Mouse (Mus musculus) adrenal gland, adult 2 months (tissue): ENCODE measurements around the gene Olfr412. TPM values are rescaled to one million over a fixed set of nuclear protein-coding genes. Genes with fewer than 3 reads are reported as not detected.

ENCODE experiments used
- DNase-seq: peaks from one replicate; pipeline ENCODE4 v3.0.0; 2021
- polyA plus RNA-seq: library from polyadenylated mRNA; depleted of rRNA; stranded (reverse); fragments of >200 nt; gene quantifications from 2 replicates; pipeline ENCODE4 v1.2.3, GENCODE M21; 2012; rRNA removed
- total RNA-seq, 2 experiments: library from RNA; stranded (reverse); gene quantifications; 2 replicates each; pipeline ENCODE4 v1.2.3; 2021

Olfr412 gene
- total and polyA plus RNA-seq, 3 experiments, result not detected

GRCm38 (mm10) chr11:74413449-74413972 lies 51.6 kb downstream of the Olfr412 start:
- no peak for DNase-seq

- DNase-seq, result no peak
Measured at GRCm38 (mm10) chr11:74414112-74414511, 52.2 kb downstream of the Olfr412 start.

GRCm38 (mm10) chr11:74415736-74416135 lies 53.9 kb downstream of the Olfr412 start:
- DNase-seq, result no peak

Other genes with a start within 250 kb of the Olfr412 start
- gene Olfr401, start 248.4 kb upstream of the Olfr412 start, total RNA-seq, result not detected
- gene Olfr401, start 248.4 kb upstream of the Olfr412 start, polyA plus RNA-seq, result not detected in 2 replicates
- gene Olfr402, start 208.5 kb upstream of the Olfr412 start, total RNA-seq, result not detected
- gene Olfr402, start 208.5 kb upstream of the Olfr412 start, polyA plus RNA-seq, result not detected in 2 replicates
- not detected for gene Olfr403, start 175.8 kb upstream of the Olfr412 start, total RNA-seq
- gene Olfr403, start 175.8 kb upstream of the Olfr412 start, polyA plus RNA-seq, result not detected in 2 replicates
- gene Olfr43, start 150.7 kb upstream of the Olfr412 start, total RNA-seq, result not detected
- not detected in 2 replicates for gene Olfr43, start 150.7 kb upstream of the Olfr412 start, polyA plus RNA-seq
- not detected for gene Olfr406, start 102.3 kb upstream of the Olfr412 start, total RNA-seq
- not detected in 2 replicates for gene Olfr406, start 102.3 kb upstream of the Olfr412 start, polyA plus RNA-seq
- not detected for gene Olfr59, start 78.3 kb upstream of the Olfr412 start, total RNA-seq
- not detected in 2 replicates for gene Olfr59, start 78.3 kb upstream of the Olfr412 start, polyA plus RNA-seq
- not detected for gene Olfr410, start 24.0 kb upstream of the Olfr412 start, total RNA-seq
- gene Olfr410, start 24.0 kb upstream of the Olfr412 start, polyA plus RNA-seq, result not detected in 2 replicates
- not detected for gene Olfr411, start 9.4 kb upstream of the Olfr412 start, total RNA-seq
- gene Olfr411, start 9.4 kb upstream of the Olfr412 start, polyA plus RNA-seq, result not detected in 2 replicates
- gene Rap1gap2, start 248.8 kb downstream of the Olfr412 start, total RNA-seq, result 10 to 100 TPM in 1 of 2 experiments, 1 to 10 TPM in 1; 6.1 to 12.9 TPM
- gene Rap1gap2, start 248.8 kb downstream of the Olfr412 start, polyA plus RNA-seq, result 4.8 and 5.1 TPM in 2 replicates